Mouse (Mus musculus): ENCODE measurements around the gene Pigg. TPM values are rescaled to one million over a fixed set of nuclear protein-coding genes. Genes with fewer than 3 reads are reported as not detected.
A peak's percentile ranks its signal among the peaks of the same experiment; 100 is the strongest.

Pigg gene
- polyA plus RNA-seq, 2 experiments: 1.1 to 2.6 TPM

- Histone ChIP-seq H3K4me3 (ENCODE audit: insufficient read depth in 1 of 2, low read depth in 2 of 2, low read length in 2 of 2) (no peak overlapping the region), H3K9me3 (ENCODE audit: control insufficient read depth, low read length) (no peaks in the 10 kb centered on the region), H3K4me1 (replicated peaks; ENCODE audit: control insufficient read depth in 2 of 2, insufficient read depth in 2 of 2, low read length in 1 of 2) (peaks cover 0 to 4% of the 10 kb centered on the region in 2 experiments; a peak in 2 of 4 replicates), H3K9ac (replicated peaks) (no peak overlapping the region), H3K27ac (no peak overlapping the region), H3K4me2 (ENCODE audit: low read depth) (no peak overlapping the region), H3K36me3 (replicated peaks; ENCODE audit: control insufficient read depth, insufficient read depth, low read depth) (no peaks in the 10 kb centered on the region), H3K27me3 (ENCODE audit: control insufficient read depth, insufficient read depth, low read length) (no peaks in the 10 kb centered on the region)
- no peak for TF ChIP-seq EP300 (IDR thresholded peaks at IDR 0.05; ENCODE audit: low read depth)
- no peak for TF ChIP-seq CTCF (IDR thresholded peaks at IDR 0.05; ENCODE audit: low read depth)
- 71% methylated on average over 2 of the region's 2 CpGs for WGBS (ENCODE audit: insufficient replicate concordance)
- ATAC-seq (ENCODE audit: insufficient read depth): no peak
- no peak for DNase-seq (ENCODE audit: low read depth in 3 of 3, low spot score in 3 of 3)
Observed at GRCm38 (mm10) chr5:108286957-108287356, 25.5 kb upstream of the Pigg start.

DNA sequence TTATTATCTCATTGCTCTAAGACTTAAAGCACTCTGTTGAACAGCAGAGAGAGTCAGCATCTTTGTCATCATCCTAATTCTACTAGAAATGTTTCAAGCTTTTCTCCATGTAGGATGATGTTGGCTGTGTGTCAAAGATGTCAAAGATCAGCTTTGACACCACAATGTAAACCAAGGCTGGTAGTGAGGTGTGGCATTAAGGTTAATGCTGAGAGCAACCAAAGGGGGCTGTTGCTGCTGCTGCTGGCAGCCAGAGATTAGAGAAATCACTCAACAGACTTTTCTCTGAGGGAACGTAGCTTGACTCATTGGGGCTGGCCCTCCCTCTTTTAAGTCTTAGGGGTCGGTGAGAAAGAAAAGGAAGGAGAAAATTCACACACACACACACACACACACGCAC lies 10.8 kb upstream of the Pigg start:
- ATAC-seq (ENCODE audit: insufficient read depth) (no peak), DNase-seq (ENCODE audit: low read depth in 3 of 3, low spot score in 3 of 3) (no peak)
- Histone ChIP-seq H3K27ac (no peak overlapping the region), H3K9me3 (ENCODE audit: control insufficient read depth, low read length) (no peaks in the 10 kb centered on the region), H3K36me3 (replicated peaks; ENCODE audit: control insufficient read depth, insufficient read depth, low read depth) (no peaks in the 10 kb centered on the region), H3K27me3 (ENCODE audit: control insufficient read depth, insufficient read depth, low read length) (no peaks in the 10 kb centered on the region), H3K4me3 (ENCODE audit: insufficient read depth in 1 of 2, low read depth in 2 of 2, low read length in 2 of 2) (no peak overlapping the region), H3K4me2 (ENCODE audit: low read depth) (no peak overlapping the region), H3K4me1 (replicated peaks; ENCODE audit: control insufficient read depth in 2 of 2, insufficient read depth in 2 of 2, low read length in 1 of 2) (no peaks in the 10 kb centered on the region), H3K9ac (replicated peaks) (no peak overlapping the region)
- TF ChIP-seq EP300 (IDR thresholded peaks at IDR 0.05; ENCODE audit: low read depth): no peak
- no peak for TF ChIP-seq CTCF (IDR thresholded peaks at IDR 0.05; ENCODE audit: low read depth)
- WGBS (ENCODE audit: insufficient replicate concordance): 29% methylated on average over 3 of the region's 3 CpGs

DNA sequence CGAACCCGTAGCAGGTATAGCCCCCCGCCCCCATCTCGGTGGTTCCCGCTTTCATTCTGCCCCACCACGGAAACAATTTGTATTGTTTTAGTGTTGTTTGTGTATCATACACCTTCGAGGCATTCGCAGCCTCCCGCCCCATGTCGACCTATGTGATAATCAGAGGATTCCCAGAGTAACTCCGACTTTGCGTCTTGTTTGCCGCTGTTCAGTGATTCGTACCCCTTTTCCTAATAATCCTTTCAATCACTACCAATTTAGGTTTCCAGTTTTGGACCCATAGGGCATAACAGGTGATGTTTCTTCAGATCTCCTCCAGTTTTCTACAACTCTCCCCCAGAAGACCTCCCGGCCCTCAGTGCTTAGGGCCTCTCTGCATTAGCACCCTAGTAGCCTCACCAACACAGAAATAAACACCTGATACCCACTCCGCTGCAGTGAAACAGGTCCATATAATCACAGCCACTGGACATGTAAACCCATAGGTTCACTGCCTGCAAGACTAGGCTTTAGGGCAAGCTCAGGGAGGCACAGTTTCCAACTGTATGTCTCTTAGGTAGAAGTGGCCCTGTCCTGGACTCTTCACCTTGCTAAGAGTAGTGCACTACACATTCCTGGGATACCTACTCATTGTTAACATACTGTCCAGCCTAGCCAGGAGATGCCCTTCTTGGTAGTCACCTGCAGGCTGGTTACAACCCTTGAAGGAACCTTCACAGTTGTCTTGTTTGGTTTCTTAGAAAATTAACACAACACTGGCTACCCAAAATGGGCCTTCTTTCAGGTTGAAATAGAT lies 854 bp downstream of the Pigg start:
- Histone ChIP-seq H3K9me3 (ENCODE audit: control insufficient read depth, low read length) (no peaks in the 10 kb centered on the region), H3K27ac (peak overlapping the region; percentile 41), H3K4me1 (replicated peaks; ENCODE audit: control insufficient read depth in 2 of 2, insufficient read depth in 2 of 2, low read length in 1 of 2) (peaks cover 4 to 6% of the 10 kb centered on the region in 2 experiments; a peak in 3 of 4 replicates), H3K4me3 (ENCODE audit: insufficient read depth in 1 of 2, low read depth in 2 of 2, low read length in 2 of 2) (peak overlapping the region; percentile 70 to 92), H3K27me3 (ENCODE audit: control insufficient read depth, insufficient read depth, low read length) (no peaks in the 10 kb centered on the region), H3K36me3 (replicated peaks; ENCODE audit: control insufficient read depth, insufficient read depth, low read depth) (no peaks in the 10 kb centered on the region; the same call in 1 of the 2 replicates), H3K9ac (replicated peaks) (peak overlapping the region; percentile 86), H3K4me2 (ENCODE audit: low read depth) (peak overlapping the region; percentile 76)
- ATAC-seq (ENCODE audit: insufficient read depth) (peak; percentile 65), DNase-seq (ENCODE audit: low read depth in 3 of 3, low spot score in 3 of 3) (no peak)
- TF ChIP-seq EP300 (IDR thresholded peaks at IDR 0.05; ENCODE audit: low read depth) (no peak), CTCF (IDR thresholded peaks at IDR 0.05; ENCODE audit: low read depth) (no peak)
- WGBS (ENCODE audit: insufficient replicate concordance): 3% methylated on average over 16 of the region's 16 CpGs

- H3K4me3 ChIP-seq (ENCODE audit: insufficient read depth in 1 of 2, low read depth in 2 of 2, low read length in 2 of 2): no peak overlapping the region
- no peak overlapping the region for H3K4me2 ChIP-seq (ENCODE audit: low read depth)
- peaks cover 2% of the 10 kb centered on the region; the same call in 1 of the 2 replicates for H3K36me3 ChIP-seq (replicated peaks; ENCODE audit: control insufficient read depth, insufficient read depth, low read depth)
- no peaks in the 10 kb centered on the region for H3K9me3 ChIP-seq (ENCODE audit: control insufficient read depth, low read length)
- no peak for DNase-seq (ENCODE audit: low read depth in 3 of 3, low spot score in 3 of 3)
- TF ChIP-seq EP300 (IDR thresholded peaks at IDR 0.05; ENCODE audit: low read depth): no peak
- TF ChIP-seq CTCF (IDR thresholded peaks at IDR 0.05; ENCODE audit: low read depth): no peak
- no peak overlapping the region for H3K9ac ChIP-seq (replicated peaks)
- WGBS (ENCODE audit: insufficient replicate concordance): 64% methylated on average over 1 of the region's 1 CpGs
- no peak overlapping the region for H3K27ac ChIP-seq
- no peaks in the 10 kb centered on the region for H3K27me3 ChIP-seq (ENCODE audit: control insufficient read depth, insufficient read depth, low read length)
- no peak for ATAC-seq (ENCODE audit: insufficient read depth)
- H3K4me1 ChIP-seq (replicated peaks; ENCODE audit: control insufficient read depth in 2 of 2, insufficient read depth in 2 of 2, low read length in 1 of 2): no peaks in the 10 kb centered on the region
Observed at GRCm38 (mm10) chr5:108331051-108331450, 18.6 kb downstream of the Pigg start.

- TF ChIP-seq EP300 (IDR thresholded peaks at IDR 0.05; ENCODE audit: low read depth): peak; percentile 58
- TF ChIP-seq CTCF (IDR thresholded peaks at IDR 0.05; ENCODE audit: low read depth): no peak
- H3K36me3 ChIP-seq (replicated peaks; ENCODE audit: control insufficient read depth, insufficient read depth, low read depth): no peaks in the 10 kb centered on the region; the same call in 1 of the 2 replicates
- no peak overlapping the region for H3K4me3 ChIP-seq (ENCODE audit: insufficient read depth in 1 of 2, low read depth in 2 of 2, low read length in 2 of 2)
- ATAC-seq (ENCODE audit: insufficient read depth) (peak; percentile 69; the same call in 1 of the 2 replicates), DNase-seq (ENCODE audit: low read depth in 3 of 3, low spot score in 3 of 3) (peak in 2 of 3 experiments; percentile 20 to 40)
- H3K27ac ChIP-seq: no peak overlapping the region
- H3K9ac ChIP-seq (replicated peaks): no peak overlapping the region; the same call in 1 of the 2 replicates
- H3K4me1 ChIP-seq (replicated peaks; ENCODE audit: control insufficient read depth in 2 of 2, insufficient read depth in 2 of 2, low read length in 1 of 2): peaks cover 6 to 11% of the 10 kb centered on the region in 2 experiments; a peak in 3 of 4 replicates
- no peak overlapping the region for H3K4me2 ChIP-seq (ENCODE audit: low read depth)
- WGBS (ENCODE audit: insufficient replicate concordance): 22% methylated on average over 4 of the region's 4 CpGs
- no peaks in the 10 kb centered on the region for H3K27me3 ChIP-seq (ENCODE audit: control insufficient read depth, insufficient read depth, low read length)
- H3K9me3 ChIP-seq (ENCODE audit: control insufficient read depth, low read length): no peaks in the 10 kb centered on the region
Observed at GRCm38 (mm10) chr5:108337385-108337784, 25.0 kb downstream of the Pigg start.
